Comparison of ENCODE assay signal across 14 mouse cellular contexts in the genomic region with DNA sequence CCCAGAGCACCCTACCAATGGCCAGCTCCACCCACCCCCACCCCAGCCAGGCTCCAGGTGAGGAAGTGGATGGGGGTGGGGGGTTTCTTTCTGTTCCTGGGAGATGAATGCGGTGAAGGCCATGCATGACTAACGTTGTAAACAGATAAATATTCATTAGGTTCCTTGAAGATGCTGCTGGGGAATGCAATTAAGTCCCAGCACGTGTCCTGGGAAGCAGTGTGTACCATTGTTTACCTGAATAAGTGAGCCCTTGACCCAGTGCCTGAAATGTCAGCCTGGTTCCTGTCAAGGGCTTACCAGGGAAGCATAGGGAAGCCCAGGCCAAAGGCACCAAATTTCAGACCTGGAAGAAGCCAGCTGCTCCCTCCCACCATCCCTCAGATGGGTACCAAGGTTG. TPM values are rescaled to one million over a fixed set of nuclear protein-coding genes. Genes with fewer than 3 reads are reported as not detected.
DNase-seq lines count a peak whose midpoint lies in the region; ATAC-seq and TF ChIP-seq lines count a peak whose summit lies in the region.
"Had no signal": no experiment of that assay in that cellular context is flagged by ENCODE, and none has a peak within 500 bp of the region (broad histone marks: within the 10 kb centered on the region; RNA-seq: fewer than 3 reads in every experiment).

No protein-coding gene starts in this region.

- TF ChIP-seq POLR2A in bone marrow, adult 2 months (IDR thresholded peaks at IDR 0.05; ENCODE audit: borderline replicate concordance, control insufficient read depth, low read depth, low read length): no peak
- no peak for TF ChIP-seq POLR2A in cerebellum, adult 2 months (IDR thresholded peaks at IDR 0.05; ENCODE audit: borderline replicate concordance, insufficient read depth, low read length)

- peak overlapping the region; percentile 54; the same call in 1 of the 2 replicates for H3K27ac ChIP-seq in hindbrain, embryonic 10.5 days
- no peak overlapping the region for H3K27ac ChIP-seq in hindbrain, embryonic 11.5 days (ENCODE audit: low read depth, low read length)
- peak overlapping the region; percentile 85 for H3K27ac ChIP-seq in bone marrow, adult 2 months (ENCODE audit: control insufficient read depth, insufficient read depth, low read depth, low read length, poor library complexity)
- peak overlapping the region; percentile 85 for H3K27ac ChIP-seq in liver, embryonic 14.5 days
- H3K27ac ChIP-seq in cerebellum, adult 2 months (ENCODE audit: insufficient read depth, low read length): no peak overlapping the region

- no peak overlapping the region for H3K4me2 ChIP-seq in hindbrain, embryonic 11.5 days (replicated peaks; ENCODE audit: low read depth, low read length)
- peak overlapping the region; percentile 64 for H3K4me2 ChIP-seq in liver, embryonic 14.5 days (ENCODE audit: low read depth)

- no peak for DNase-seq in hindbrain, embryonic 10.5 days (ENCODE audit: low spot score)
- no peak for DNase-seq in hindbrain, embryonic 11.5 days (ENCODE audit: low spot score)
- DNase-seq in ES-CJ7 (ENCODE audit: low read depth, low spot score): peak; percentile 86
- DNase-seq in liver, embryonic 14.5 days (ENCODE audit: low read depth in 3 of 3, low spot score in 3 of 3): no peak
- no peak for DNase-seq in cerebellum, adult 2 months
- DNase-seq in left cerebral cortex, postnatal 14 days (ENCODE audit: low spot score in 2 of 2): no peak
- DNase-seq: adrenal gland, postnatal 25 days; heart, adult 18-20 months; kidney, adult 8-10 months; lung, postnatal 10 days; retina, postnatal 1 day had no signal

- no peaks in the 10 kb centered on the region for H3K36me3 ChIP-seq in hindbrain, embryonic 10.5 days
- no peaks in the 10 kb centered on the region for H3K36me3 ChIP-seq in hindbrain, embryonic 11.5 days (ENCODE audit: control insufficient read depth, insufficient read depth, low read length)
- H3K36me3 ChIP-seq in liver, embryonic 14.5 days (replicated peaks; ENCODE audit: control insufficient read depth, insufficient read depth, low read depth): peaks cover 71% of the 10 kb centered on the region

- TF ChIP-seq EP300 in liver, embryonic 14.5 days (IDR thresholded peaks at IDR 0.05; ENCODE audit: low read depth): no peak

- TF ChIP-seq CTCF in bone marrow, adult 2 months (IDR thresholded peaks at IDR 0.05; ENCODE audit: control insufficient read depth, insufficient read depth, low read length): no peak
- no peak for TF ChIP-seq CTCF in liver, embryonic 14.5 days (IDR thresholded peaks at IDR 0.05; ENCODE audit: low read depth)
- TF ChIP-seq CTCF in cerebellum, adult 2 months (IDR thresholded peaks at IDR 0.05; ENCODE audit: borderline replicate concordance, insufficient read depth, low read depth, low read length): no peak

- peaks cover 34% of the 10 kb centered on the region for H3K27me3 ChIP-seq in hindbrain, embryonic 10.5 days (ENCODE audit: insufficient read depth, poor library complexity, severe bottlenecking)
- no peaks in the 10 kb centered on the region; the same call in 1 of the 2 replicates for H3K27me3 ChIP-seq in hindbrain, embryonic 11.5 days (ENCODE audit: control insufficient read depth, insufficient read depth, low read length)
- no peaks in the 10 kb centered on the region for H3K27me3 ChIP-seq in liver, embryonic 14.5 days (ENCODE audit: control insufficient read depth, insufficient read depth, low read length)
- no peaks in the 10 kb centered on the region for H3K27me3 ChIP-seq in cerebellum, adult 2 months (ENCODE audit: control insufficient read depth, insufficient read depth, low read length)

- intact Hi-C loops in left cerebral cortex, postnatal 14 days (cut with DNase I): no loop called here

- peaks cover 95% of the 10 kb centered on the region for H3K4me1 ChIP-seq in hindbrain, embryonic 10.5 days (replicated peaks)
- 0 out of 2 replicates have a peak, but pooled peaks cover 2% of the 10 kb centered on the region for H3K4me1 ChIP-seq in hindbrain, embryonic 11.5 days (replicated peaks; ENCODE audit: control insufficient read depth, insufficient read depth, low read length)
- peaks cover 17% of the 10 kb centered on the region for H3K4me1 ChIP-seq in bone marrow, adult 2 months (ENCODE audit: control insufficient read depth, insufficient read depth, low read length)
- peaks cover 98% of the 10 kb centered on the region in 2 experiments for H3K4me1 ChIP-seq in liver, embryonic 14.5 days (replicated peaks; ENCODE audit: control insufficient read depth in 2 of 2, insufficient read depth in 2 of 2, low read length in 1 of 2)
- peaks cover 13% of the 10 kb centered on the region for H3K4me1 ChIP-seq in cerebellum, adult 2 months (ENCODE audit: control insufficient read depth, insufficient read depth, low read length)

- WGBS in hindbrain, embryonic 10.5 days: 14% methylated on average over 3 of the region's 3 CpGs
- WGBS in hindbrain, embryonic 11.5 days: 22% methylated on average over 3 of the region's 3 CpGs
- WGBS in bone marrow, adult 2 months: 65% methylated on average over 3 of the region's 3 CpGs
- WGBS in liver, embryonic 14.5 days (ENCODE audit: insufficient replicate concordance): 45% methylated on average over 3 of the region's 3 CpGs
- 49% methylated on average over 3 of the region's 3 CpGs for WGBS in cerebellum, adult 2 months

- ATAC-seq in hindbrain, embryonic 11.5 days (ENCODE audit: low FRiP score): no peak
- ATAC-seq in liver, embryonic 14.5 days (ENCODE audit: insufficient read depth): no peak

- no peak overlapping the region for H3K9ac ChIP-seq in hindbrain, embryonic 11.5 days (ENCODE audit: low read depth, low read length)
- H3K9ac ChIP-seq in liver, embryonic 14.5 days (replicated peaks): peak overlapping the region; percentile 52

- no peak overlapping the region for H3K4me3 ChIP-seq in hindbrain, embryonic 10.5 days
- no peak overlapping the region for H3K4me3 ChIP-seq in hindbrain, embryonic 11.5 days (ENCODE audit: low read depth, low read length)
- no peak overlapping the region for H3K4me3 ChIP-seq in bone marrow, adult 2 months (replicated peaks; ENCODE audit: control insufficient read depth, low read depth, low read length)
- no peak overlapping the region for H3K4me3 ChIP-seq in liver, embryonic 14.5 days (ENCODE audit: insufficient read depth in 1 of 2, low read depth in 2 of 2, low read length in 2 of 2)
- H3K4me3 ChIP-seq in cerebellum, adult 2 months (replicated peaks; ENCODE audit: insufficient read depth, low read depth, low read length): no peak overlapping the region
- H3K4me3 ChIP-seq: myocyte had no signal

- no peaks in the 10 kb centered on the region for H3K9me3 ChIP-seq in hindbrain, embryonic 10.5 days
- no peaks in the 10 kb centered on the region for H3K9me3 ChIP-seq in hindbrain, embryonic 11.5 days (ENCODE audit: control insufficient read depth, low read length)
- no peaks in the 10 kb centered on the region for H3K9me3 ChIP-seq in liver, embryonic 14.5 days (ENCODE audit: control insufficient read depth, low read length)

RNA-seq across cellular contexts. Expression of a gene that starts 38.6 kb away (rescaled TPM):
- 1.6 and 2.4 TPM in 2 replicates for polyA plus RNA-seq in hindbrain, embryonic 10.5 days (2016; fragmentation: Nextera tagmentation; extraction: Ambion mirVana)
- 1.6 and 1.9 TPM in 2 replicates for polyA plus RNA-seq in hindbrain, embryonic 11.5 days (2014; fragmentation: Nextera tagmentation; extraction: Ambion mirVana)
- polyA plus RNA-seq in bone marrow, adult 2 months (2011; ENCODE audit: insufficient read depth, insufficient read length, low replicate concordance, missing spikeins): 125 and 324 TPM in 2 replicates
- polyA plus RNA-seq in liver, embryonic 14.5 days (2012; rRNA removed): 69.6 and 80.3 TPM in 2 replicates
- 13.3 and 16.2 TPM in 2 replicates for polyA plus RNA-seq in liver, embryonic 14.5 days (2014; fragmentation: Nextera tagmentation; extraction: Ambion mirVana)
- 19.6 and 20.1 TPM in 2 replicates for polyA plus RNA-seq in cerebellum, adult 2 months (2012; rRNA removed)
- 10 to 100 TPM; 20.4 to 25.2 TPM for total RNA-seq in left cerebral cortex, postnatal 14 days (2021)

RNA-seq across cellular contexts. Expression of a gene that starts 40.0 kb away (rescaled TPM):
- not detected in 2 replicates for polyA plus RNA-seq in hindbrain, embryonic 10.5 days (2016; fragmentation: Nextera tagmentation; extraction: Ambion mirVana)
- polyA plus RNA-seq in hindbrain, embryonic 11.5 days (2014; fragmentation: Nextera tagmentation; extraction: Ambion mirVana): 0.11 and 0.25 TPM in 2 replicates
- not detected in 2 replicates for polyA plus RNA-seq in bone marrow, adult 2 months (2011; ENCODE audit: insufficient read depth, insufficient read length, low replicate concordance, missing spikeins)
- not detected in 2 replicates for polyA plus RNA-seq in liver, embryonic 14.5 days (2012; rRNA removed)
- polyA plus RNA-seq in liver, embryonic 14.5 days (2014; fragmentation: Nextera tagmentation; extraction: Ambion mirVana): not detected in 2 replicates
- polyA plus RNA-seq in cerebellum, adult 2 months (2012; rRNA removed): 0.63 and 1.8 TPM in 2 replicates
- total RNA-seq in left cerebral cortex, postnatal 14 days (2021): 1 to 10 TPM; 2.3 to 3.0 TPM
- total RNA-seq: adrenal gland, postnatal 25 days; heart, adult 18-20 months had no signal
- polyA plus RNA-seq: limb, embryonic 11.5 days; myocyte had no signal

RNA-seq across cellular contexts. Expression of a gene that starts 55.9 kb away (rescaled TPM):
- polyA plus RNA-seq in hindbrain, embryonic 10.5 days (2016; fragmentation: Nextera tagmentation; extraction: Ambion mirVana): 67.6 and 75.0 TPM in 2 replicates
- polyA plus RNA-seq in hindbrain, embryonic 11.5 days (2014; fragmentation: Nextera tagmentation; extraction: Ambion mirVana): 38.4 and 38.6 TPM in 2 replicates
- polyA plus RNA-seq in bone marrow, adult 2 months (2011; ENCODE audit: insufficient read depth, insufficient read length, low replicate concordance, missing spikeins): 38.3 and 50.7 TPM in 2 replicates
- polyA plus RNA-seq in liver, embryonic 14.5 days (2012; rRNA removed): 15.2 and 20.4 TPM in 2 replicates
- polyA plus RNA-seq in liver, embryonic 14.5 days (2014; fragmentation: Nextera tagmentation; extraction: Ambion mirVana): 12.8 and 16.7 TPM in 2 replicates
- polyA plus RNA-seq in cerebellum, adult 2 months (2012; rRNA removed): 39.2 and 40.1 TPM in 2 replicates
- total RNA-seq in left cerebral cortex, postnatal 14 days (2021): 10 to 100 TPM; 36.0 to 39.4 TPM

Comparison
In these comparisons a context has a peak if more than half of its experiments do, and no peak if none do; other contexts are left out.
1. H3K27ac ChIP-seq: peak in hindbrain, embryonic 10.5 days (single experiment), bone marrow, adult 2 months (single experiment) and liver, embryonic 14.5 days (single experiment); none in hindbrain, embryonic 11.5 days (single experiment) and cerebellum, adult 2 months (single experiment).